Mouse (Mus musculus) layer of hippocampus, adult 8-10 months (tissue): ENCODE results near the gene Nmnat1. TPM values are rescaled to one million over a fixed set of nuclear protein-coding genes. Genes with fewer than 3 reads are reported as not detected.

Source experiments
- DNase-seq, 2 experiments: peaks; one replicate each; pipeline ENCODE4 v3.0.0; 2022; ENCODE audit warnings: low spot score in 2 of 2
- total RNA-seq, 4 experiments: library from RNA; stranded (reverse); gene quantifications; 2 replicates each; pipeline ENCODE4 v1.2.4; 2022

Gene Nmnat1
- 1 to 10 TPM; 6.0 to 9.0 (median 7.0) TPM for total RNA-seq

- DNase-seq, result peak; percentile 82 to 92
Observed at GRCm38 (mm10) chr4:149485053-149485824, at the start of gene Nmnat1, which contains the start of gene Lzic. Gene Nmnat1 (minus strand): TSS chr4:149485202. Gene Lzic (plus strand): TSS chr4:149485229.

- DNase-seq, result no peak
Observed at GRCm38 (mm10) chr4:149529691-149530090, 44.7 kb upstream of the Nmnat1 start.

GRCm38 (mm10) chr4:149527621-149528354, 42.8 kb upstream of the Nmnat1 start:
- no peak for DNase-seq

- no peak for DNase-seq
Observed at GRCm38 (mm10) chr4:149526330-149526729, 41.3 kb upstream of the Nmnat1 start.

GRCm38 (mm10) chr4:149525811-149526210, 40.8 kb upstream of the Nmnat1 start:
- no peak for DNase-seq

- no peak for DNase-seq
Observed at GRCm38 (mm10) chr4:149525170-149525569, 40.2 kb upstream of the Nmnat1 start.

GRCm38 (mm10) chr4:149523961-149524360, 39.0 kb upstream of the Nmnat1 start:
- no peak for DNase-seq

GRCm38 (mm10) chr4:149521258-149521657, 36.3 kb upstream of the Nmnat1 start:
- DNase-seq, result no peak

- no peak for DNase-seq
Observed at GRCm38 (mm10) chr4:149518351-149519220, 33.6 kb upstream of the Nmnat1 start.

GRCm38 (mm10) chr4:149517868-149518340, 32.9 kb upstream of the Nmnat1 start, which contains the start of gene Ctnnbip1:
Gene Ctnnbip1 (plus strand): TSS chr4:149518236.
- DNase-seq, result peak; percentile 94 to 97

- DNase-seq, result no peak
Observed at GRCm38 (mm10) chr4:149515706-149516105, 30.7 kb upstream of the Nmnat1 start.

- no peak for DNase-seq
Observed at GRCm38 (mm10) chr4:149512072-149512471, 27.1 kb upstream of the Nmnat1 start.

- no peak for DNase-seq
Observed at GRCm38 (mm10) chr4:149511221-149511646, 26.2 kb upstream of the Nmnat1 start.

- DNase-seq, result no peak
Observed at GRCm38 (mm10) chr4:149506904-149507303, 21.9 kb upstream of the Nmnat1 start.

- no peak for DNase-seq
Observed at GRCm38 (mm10) chr4:149505261-149505967, 20.4 kb upstream of the Nmnat1 start.

GRCm38 (mm10) chr4:149504858-149505257, 19.9 kb upstream of the Nmnat1 start:
- DNase-seq, result no peak

- DNase-seq, result no peak
Observed at GRCm38 (mm10) chr4:149504363-149504762, 19.4 kb upstream of the Nmnat1 start.

GRCm38 (mm10) chr4:149499790-149500189, 14.8 kb upstream of the Nmnat1 start:
- DNase-seq, result no peak

GRCm38 (mm10) chr4:149498901-149499300, 13.9 kb upstream of the Nmnat1 start:
- no peak for DNase-seq

- peak; percentile 32 to 56 for DNase-seq
Observed at GRCm38 (mm10) chr4:149496612-149497011, 11.6 kb upstream of the Nmnat1 start.

GRCm38 (mm10) chr4:149491151-149491550, 6.1 kb upstream of the Nmnat1 start:
- no peak for DNase-seq
